Mouse (Mus musculus): ENCODE measurements around the gene Dnah11.
A peak's percentile ranks its signal among the peaks of the same experiment; 100 is the strongest.
"Not testable (repeated sequence)": the region's sequence is repeated elsewhere in the genome, so short reads cannot be mapped to it uniquely, and the experiment has no call there.

Gene Dnah11

DNA sequence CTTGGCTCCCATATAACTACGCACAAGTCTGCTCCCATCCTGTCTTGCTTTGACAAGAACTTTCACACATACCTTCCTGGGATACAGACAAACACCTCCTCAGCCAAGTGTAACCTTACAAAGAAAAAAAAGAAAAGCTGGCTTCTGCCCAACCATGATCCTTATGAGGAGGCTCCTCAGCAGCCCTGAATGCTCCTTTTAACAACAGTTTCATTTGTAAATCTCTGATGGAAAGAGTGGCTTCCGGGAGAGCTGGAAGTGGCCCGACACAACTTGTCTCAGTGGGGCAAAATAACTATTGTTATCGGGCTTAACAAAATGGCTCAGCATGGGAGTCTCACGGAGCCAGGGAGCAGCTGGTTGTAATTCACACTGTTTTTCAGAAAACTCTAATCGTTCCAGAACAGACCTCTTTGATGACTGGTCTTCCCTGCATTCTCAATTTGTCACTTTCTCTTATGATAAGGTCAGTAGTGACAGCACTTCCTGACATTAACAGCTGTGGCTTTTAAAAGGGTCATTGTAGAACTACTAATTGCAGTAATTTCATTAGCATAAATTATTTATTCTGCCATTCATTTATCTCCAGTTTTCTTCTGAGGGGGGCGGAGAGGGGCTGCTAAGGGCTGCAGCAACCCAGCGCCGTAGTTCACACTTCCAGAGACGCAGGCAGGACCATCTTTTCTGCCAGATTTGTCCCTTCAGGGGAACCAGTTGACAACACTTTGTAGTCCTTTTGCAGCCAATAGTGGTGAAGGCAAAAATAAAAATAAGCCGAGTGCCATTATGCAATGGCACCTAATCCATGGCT, 209.6 kb downstream of the Dnah11 start:
- ATAC-seq (ENCODE audit: low TSS enrichment) = no peak

DNA sequence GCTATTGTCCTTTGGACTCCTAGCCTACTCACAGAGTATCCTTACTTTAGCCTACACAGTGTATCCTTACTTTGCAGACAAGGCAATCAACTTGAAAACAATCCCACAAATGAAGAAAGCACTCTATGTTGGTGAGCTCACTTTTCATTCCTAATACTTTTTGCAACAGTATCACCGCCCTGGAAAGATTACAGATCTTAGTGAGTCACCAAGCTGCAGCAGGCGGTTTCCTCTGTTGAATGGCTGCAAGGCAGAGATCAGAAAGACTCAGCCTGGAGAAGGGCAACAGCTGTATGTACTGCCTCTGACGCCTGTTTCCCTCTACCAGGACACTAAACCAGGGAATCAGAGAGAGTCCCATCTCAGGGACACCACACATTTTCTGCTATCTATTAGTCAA, 218.5 kb downstream of the Dnah11 start:
- ATAC-seq (ENCODE audit: low TSS enrichment) = no peak

DNA sequence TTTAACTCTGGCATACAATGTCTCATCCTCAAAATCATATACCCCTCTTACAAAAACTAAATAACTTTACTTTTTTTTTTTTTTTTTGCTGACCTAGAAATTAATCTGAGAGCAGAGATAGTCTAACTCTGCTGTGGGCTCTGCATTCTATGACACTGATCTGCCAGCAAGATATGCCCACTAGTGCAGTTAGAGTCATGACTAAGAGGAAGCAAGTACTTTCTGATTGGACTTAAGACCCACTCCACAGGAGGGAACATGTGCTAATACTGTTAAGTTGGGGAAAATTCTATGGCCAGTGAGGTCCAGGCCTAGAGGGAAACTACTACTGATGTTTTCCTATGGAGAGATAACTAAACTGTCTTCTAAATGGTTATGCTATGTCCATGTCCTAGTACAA, 225.1 kb downstream of the Dnah11 start:
- no peak for ATAC-seq (ENCODE audit: low TSS enrichment)

- no peak for ATAC-seq (ENCODE audit: low TSS enrichment)
Observed at GRCm38 (mm10) chr12:117962698-117963097, 236.1 kb downstream of the Dnah11 start.

DNA sequence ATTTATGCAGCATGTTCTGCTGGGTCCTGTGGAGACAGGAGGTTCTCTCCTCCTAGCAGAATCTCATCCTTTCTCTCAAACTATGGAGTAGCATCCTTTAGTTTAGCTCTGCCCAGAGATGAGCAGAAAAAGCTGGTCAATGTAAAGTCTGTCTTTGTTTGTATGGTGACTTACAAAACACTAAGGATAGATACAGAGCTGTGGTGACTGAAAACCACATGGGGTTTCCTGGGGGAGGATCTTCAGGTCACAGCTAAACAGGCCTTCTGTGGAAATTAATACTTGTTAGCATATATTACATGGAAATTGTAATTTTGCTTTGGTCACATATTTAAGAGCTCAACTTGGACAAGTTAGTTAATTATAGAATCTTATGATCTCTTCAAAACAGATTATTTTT, 239.6 kb downstream of the Dnah11 start:
- no peak for ATAC-seq (ENCODE audit: low TSS enrichment)

DNA sequence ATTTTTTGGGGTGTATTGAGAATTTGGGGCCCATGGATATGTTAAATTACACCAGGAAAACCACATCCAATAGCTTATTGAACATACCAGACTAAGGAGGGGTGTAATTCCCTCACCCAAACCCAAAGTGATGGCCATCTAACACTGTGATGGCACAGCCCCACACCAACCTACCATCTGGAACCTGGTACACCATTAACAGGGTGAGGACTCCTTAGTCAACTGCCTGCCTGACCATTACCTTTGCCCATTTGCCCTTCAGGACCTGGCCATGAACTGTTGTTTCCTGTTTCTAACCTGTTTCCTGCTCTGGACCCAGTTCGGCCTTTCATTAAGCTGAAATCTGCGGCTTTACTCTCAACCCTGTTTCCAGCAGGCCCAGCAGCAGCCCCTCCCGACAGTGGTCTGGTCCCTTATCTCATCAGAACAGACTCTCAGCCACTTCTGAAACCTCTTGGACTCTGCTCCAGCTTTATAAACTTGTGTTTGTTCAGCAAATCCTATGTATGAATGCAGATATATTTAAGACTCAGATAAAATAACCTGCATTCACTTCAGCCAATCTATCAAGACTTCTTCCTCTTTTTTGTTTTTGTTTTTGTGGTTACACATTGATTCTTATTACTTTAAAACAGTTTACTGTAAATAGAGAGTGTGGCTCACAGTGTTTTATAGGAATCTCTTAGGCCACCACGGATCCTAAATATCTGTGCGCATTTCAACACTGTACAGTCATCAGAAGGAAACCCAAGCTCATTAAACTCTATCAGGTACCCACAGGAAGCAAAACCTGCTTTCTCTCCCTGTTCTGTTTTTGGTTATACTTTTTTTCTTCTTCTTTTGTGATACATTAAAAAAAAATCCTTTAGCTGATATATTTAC, 251.8 kb downstream of the Dnah11 start:
- no peak for ATAC-seq (ENCODE audit: low TSS enrichment)

DNA sequence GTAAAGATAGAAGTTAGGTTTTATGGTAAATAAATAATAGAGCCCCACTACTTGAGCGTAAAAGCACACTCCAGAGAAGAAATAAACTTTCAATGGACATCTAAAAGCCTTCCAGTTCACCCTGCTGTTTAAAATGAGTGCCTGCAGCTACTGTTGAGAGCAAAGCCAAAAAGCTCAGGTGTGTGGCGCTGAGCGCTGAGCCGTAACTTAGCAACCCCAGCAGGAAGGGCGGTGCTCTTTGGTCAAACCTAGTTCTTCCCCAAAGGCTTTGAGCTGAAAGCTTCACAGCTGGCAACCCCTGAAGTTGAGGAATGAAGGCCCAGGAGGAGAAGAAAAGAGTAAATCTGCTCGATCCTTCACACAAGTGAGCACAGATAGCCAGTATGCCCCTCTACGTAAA, 256.9 kb downstream of the Dnah11 start:
- no peak for ATAC-seq (ENCODE audit: low TSS enrichment)

DNA sequence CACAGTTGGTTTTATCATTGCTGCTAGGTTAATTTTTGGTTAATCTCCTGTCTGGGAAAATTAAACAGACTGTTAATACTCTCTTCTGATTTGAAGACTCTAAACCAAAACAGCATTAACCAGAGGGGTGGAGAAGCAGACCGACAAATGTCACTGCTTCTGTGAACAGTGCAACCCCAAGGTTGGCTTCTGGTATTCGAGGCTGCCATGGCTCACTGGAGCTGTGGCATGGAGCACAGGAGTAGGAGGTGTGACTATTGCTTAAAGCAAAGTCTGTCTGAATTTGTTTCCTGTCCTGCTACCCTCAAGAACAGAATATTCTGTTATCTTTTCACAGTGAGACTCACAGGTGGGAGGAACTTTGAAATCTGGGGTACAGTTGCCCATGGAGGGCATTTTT, 260.6 kb downstream of the Dnah11 start:
- ATAC-seq (ENCODE audit: low TSS enrichment) = no peak

DNA sequence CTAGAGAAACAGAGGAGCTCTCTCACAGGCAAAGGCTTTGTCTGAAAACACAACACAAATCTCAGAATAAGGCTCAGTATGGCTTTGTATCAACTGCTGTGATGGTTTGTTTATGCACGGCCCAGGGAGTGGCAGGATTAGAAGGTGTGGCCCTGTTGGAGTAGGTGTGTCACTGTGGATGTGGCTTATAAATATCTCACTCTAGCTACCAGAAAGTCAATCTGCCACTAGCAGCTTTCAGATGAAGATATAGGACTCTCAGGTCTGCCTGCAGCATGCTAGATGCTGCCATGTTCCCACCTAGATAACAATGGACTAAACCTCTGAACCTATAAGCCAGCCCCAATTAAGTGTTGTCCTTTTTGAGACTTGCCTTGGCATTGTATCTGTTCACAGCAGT, 266.8 kb downstream of the Dnah11 start:
- no peak for ATAC-seq (ENCODE audit: low TSS enrichment)

GRCm38 (mm10) chr12:117929768-117930167, 269.1 kb downstream of the Dnah11 start:
- no peak for ATAC-seq (ENCODE audit: low TSS enrichment)

GRCm38 (mm10) chr12:117915826-117916588, 282.8 kb downstream of the Dnah11 start:
- ATAC-seq (ENCODE audit: low TSS enrichment) = no peak

DNA sequence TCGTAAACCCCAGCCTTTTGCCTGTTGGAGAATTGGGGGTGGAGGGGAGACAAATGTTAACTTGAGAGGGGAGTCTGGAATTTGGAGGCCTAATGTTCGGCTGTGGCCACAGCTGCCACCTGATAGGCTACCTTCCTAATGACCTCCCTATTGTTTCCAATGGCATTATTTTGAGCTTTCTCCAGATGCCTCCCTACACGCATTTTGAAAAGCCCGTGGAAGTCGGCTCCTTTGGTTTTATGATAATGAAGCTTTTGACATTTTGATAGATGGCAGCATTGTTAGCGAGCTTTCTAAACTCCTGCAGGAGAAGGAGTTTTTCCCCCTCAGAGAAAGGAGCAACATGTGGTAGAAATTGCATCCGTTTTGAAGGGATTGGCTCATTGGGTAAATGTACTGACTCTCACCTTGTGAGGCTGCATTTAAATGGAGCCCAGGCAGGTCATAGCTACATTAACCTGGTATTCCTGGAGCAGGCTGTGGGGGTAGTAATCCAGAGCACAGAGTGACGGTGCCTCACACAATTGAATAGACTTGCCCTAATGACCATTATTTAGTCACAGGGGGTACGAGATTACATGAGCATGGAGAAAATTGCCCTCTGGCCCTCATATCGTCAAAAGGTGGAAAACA, 284.1 kb downstream of the Dnah11 start:
- ATAC-seq (ENCODE audit: low TSS enrichment) = no peak

- ATAC-seq (ENCODE audit: low TSS enrichment) = no peak
Observed at GRCm38 (mm10) chr12:117911396-117911795, 287.4 kb downstream of the Dnah11 start.

GRCm38 (mm10) chr12:117905232-117905840, 293.5 kb downstream of the Dnah11 start:
- ATAC-seq (ENCODE audit: low TSS enrichment) = not testable (repeated sequence)

GRCm38 (mm10) chr12:117903671-117904070, 295.2 kb downstream of the Dnah11 start:
- ATAC-seq (ENCODE audit: low TSS enrichment) = peak; percentile 72

DNA sequence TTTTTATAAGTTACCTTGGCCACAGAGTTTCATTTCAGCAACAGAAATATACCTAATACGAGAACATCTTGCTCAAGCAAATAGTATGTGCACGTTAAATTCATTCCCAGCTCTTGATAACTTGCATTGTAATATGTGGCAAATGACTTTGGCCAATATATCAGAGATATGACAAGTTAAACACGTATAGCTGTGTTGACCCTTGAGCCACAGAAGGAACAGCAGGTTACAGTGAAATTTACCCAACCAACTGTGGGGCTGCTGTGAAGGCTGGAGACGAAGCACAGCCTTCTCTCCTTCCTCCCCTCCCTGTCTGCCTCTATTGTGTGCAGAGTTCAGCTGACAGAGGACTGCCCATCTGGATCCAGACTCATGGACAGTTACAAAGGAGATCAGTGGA, 297.5 kb downstream of the Dnah11 start:
- ATAC-seq (ENCODE audit: low TSS enrichment) = not testable (repeated sequence)

- ATAC-seq (ENCODE audit: low TSS enrichment) = not testable (repeated sequence)
Observed at GRCm38 (mm10) chr12:117900798-117901197, 298.0 kb downstream of the Dnah11 start.

DNA sequence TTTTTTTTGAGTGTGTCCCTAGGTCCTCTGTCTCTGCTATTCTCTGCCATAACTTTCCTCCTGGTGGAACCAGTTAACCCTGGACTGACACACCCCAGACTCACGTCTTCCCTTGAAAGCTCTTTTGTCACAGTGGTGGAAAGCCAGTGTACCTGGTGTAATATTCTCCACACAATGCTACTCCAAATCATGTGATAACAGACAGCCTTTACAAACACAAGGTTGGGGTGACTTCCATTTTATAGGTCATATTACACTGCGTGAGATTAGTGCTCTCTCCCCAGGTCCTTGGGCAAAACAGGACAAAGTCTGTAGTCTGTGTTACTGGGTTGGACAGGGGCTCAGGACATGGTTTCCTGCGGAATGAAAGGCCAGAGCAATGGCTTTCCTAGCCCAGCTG, 311.4 kb downstream of the Dnah11 start:
- ATAC-seq (ENCODE audit: low TSS enrichment) = no peak

DNA sequence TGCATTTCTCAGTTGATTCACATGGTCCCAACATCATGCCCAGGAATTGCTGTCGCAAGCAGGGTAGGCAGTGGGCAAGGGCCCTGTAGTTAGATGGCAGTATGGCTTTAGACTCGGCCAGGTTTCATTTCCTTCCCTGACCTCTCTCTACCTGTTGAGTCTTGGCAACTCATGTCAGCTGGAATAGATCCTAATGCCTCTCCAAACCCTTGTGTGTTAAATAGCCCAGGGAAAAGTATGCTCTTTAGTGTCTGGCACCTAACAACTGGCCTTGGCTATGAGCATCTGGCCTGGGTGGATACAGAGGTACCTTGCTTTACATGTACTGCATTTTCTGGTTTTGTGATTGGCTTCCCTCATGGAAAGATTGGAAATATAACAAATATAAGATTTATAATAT, 314.2 kb downstream of the Dnah11 start:
- ATAC-seq (ENCODE audit: low TSS enrichment) = no peak

DNA sequence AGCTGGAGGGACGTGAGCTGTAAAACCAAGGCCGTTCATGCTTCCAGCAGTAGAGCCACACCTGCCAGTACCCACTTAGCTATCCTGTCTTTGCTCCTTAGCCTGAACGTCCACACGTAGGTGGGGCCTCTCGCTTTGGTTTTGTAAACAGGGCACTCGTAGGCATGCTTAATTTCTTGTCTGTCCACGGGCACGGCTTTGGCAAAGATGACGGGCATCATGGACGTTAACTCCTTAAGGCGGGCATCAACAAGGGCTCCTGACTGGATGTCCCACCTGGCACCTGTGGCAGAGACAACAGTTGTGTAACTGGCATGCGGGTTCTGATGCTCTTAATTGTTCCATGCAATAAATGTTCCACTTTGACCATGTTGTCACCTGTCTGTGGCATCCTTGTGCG, 320.5 kb downstream of the Dnah11 start:
- no peak for ATAC-seq (ENCODE audit: low TSS enrichment)

GRCm38 (mm10) chr12:117872265-117872664, 326.6 kb downstream of the Dnah11 start:
- ATAC-seq (ENCODE audit: low TSS enrichment) = no peak

All from frontal cortex, adult (tissue).